8 mouse cellular contexts compared by ENCODE assay signal in the genomic region with DNA sequence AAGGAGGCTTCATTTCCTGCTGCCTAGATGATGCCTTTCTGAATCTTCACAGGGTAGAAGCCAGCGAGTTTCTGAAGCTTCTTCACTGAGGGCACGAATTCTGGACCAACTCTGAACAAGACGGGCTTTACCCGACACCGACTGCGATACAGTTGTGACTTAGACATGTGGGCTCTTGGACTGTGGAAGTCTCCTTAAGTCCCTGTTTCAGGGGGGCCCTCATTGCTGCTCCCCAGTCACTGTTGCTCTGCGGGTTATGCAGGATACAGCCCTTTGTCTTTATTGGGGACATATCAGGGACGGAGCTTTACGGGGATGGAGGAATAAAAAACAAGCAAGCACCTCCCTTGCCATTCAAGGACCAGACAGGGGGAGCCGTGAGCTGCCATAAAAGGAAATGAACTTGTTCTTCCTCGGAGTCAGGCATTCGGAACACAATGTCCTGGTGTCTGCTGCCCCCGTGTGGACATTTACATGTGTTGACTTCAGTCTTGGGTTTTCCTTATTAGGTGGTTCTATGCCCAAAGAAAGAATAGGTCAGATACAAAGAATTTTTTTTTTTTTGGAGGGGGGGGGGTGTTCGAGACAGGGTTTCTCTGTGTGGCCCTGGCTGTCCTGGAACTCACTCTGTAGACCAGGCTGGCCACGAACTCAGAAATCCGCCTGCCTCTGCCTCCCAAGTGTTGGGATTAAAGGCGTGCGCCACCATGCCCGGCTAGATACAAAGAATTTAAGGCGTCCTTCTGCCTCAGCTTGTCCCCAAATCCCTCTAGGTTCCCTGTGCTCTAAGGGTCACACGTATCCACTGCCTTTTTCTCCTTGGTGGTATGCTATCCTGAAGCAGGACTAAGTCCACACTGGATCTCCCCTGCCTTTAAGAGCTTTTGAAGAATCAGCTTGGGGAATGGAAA. TPM values are rescaled to one million over a fixed set of nuclear protein-coding genes. Genes with fewer than 3 reads are reported as not detected.
DNase-seq lines count a peak whose midpoint lies in the region; TF ChIP-seq lines count a peak whose summit lies in the region.

No protein-coding gene starts in this region.

- peak; percentile 79 for TF ChIP-seq CTCF in gastrocnemius, adult 2 months (IDR thresholded peaks at IDR 0.05)

- peaks cover 28% of the 10 kb centered on the region for H3K4me1 ChIP-seq in megakaryocyte, embryonic 14.5 days

- H3K4me3 ChIP-seq in gastrocnemius, adult 2 months, result peak overlapping the region; percentile 74
- peak overlapping the region; percentile 90 for H3K4me3 ChIP-seq in megakaryocyte, embryonic 14.5 days (replicated peaks)

- intact Hi-C loops in gastrocnemius, adult 2 months (cut with DNase I), result loop anchor here (5.0 to 10.0 kb wide), 4 partner anchors 64 to 504 kb away; a partner anchor contains a TSS

- H3K36me3 ChIP-seq in megakaryocyte, embryonic 14.5 days (replicated peaks; ENCODE audit: low read length), result no peaks in the 10 kb centered on the region

- peak overlapping the region; percentile 88 for H3K27ac ChIP-seq in gastrocnemius, adult 2 months

- DNase-seq in WW6 (ENCODE audit: low read depth, low spot score), result peak; percentile 77
- peak; percentile 76 to 86 for DNase-seq in cerebellum, postnatal 4 days (ENCODE audit: low spot score in 2 of 2)
- DNase-seq in gastrocnemius, adult 2 months, result peak; percentile 88
- peak; percentile 77 for DNase-seq in hindlimb bud, embryonic 11.5 days (ENCODE audit: extremely low spot score, low read depth, low spot score)
- peak; percentile 72 to 77 for DNase-seq in left cerebral cortex, adult 8-10 months (ENCODE audit: low spot score in 2 of 2)
- peak; percentile 90 to 94 for DNase-seq in right cerebral cortex, postnatal 10 days (ENCODE audit: low spot score in 2 of 2)
- DNase-seq in urinary bladder, postnatal 25 days (ENCODE audit: low spot score), result peak; percentile 79

- H3K9me3 ChIP-seq in megakaryocyte, embryonic 14.5 days, result no peaks in the 10 kb centered on the region

- no peaks in the 10 kb centered on the region for H3K27me3 ChIP-seq in megakaryocyte, embryonic 14.5 days (replicated peaks)

RNA-seq across cellular contexts. Expression of a gene that starts 23.2 kb away (rescaled TPM):
- 1 to 10 TPM; 1.9 to 2.7 TPM for total RNA-seq in gastrocnemius, adult 2 months (2021)
- total RNA-seq in left cerebral cortex, adult 8-10 months (2022), result 1 to 10 TPM in 3 of 4 experiments, under 1 TPM in 1; 0.48 to 3.6 (median 1.5) TPM
- polyA plus RNA-seq in megakaryocyte, embryonic 14.5 days (2012; ENCODE audit: insufficient read depth, low replicate concordance), result 13.7 TPM in 1 of 2 replicates, not detected in the other

RNA-seq across cellular contexts. Expression of a gene that starts 28.1 kb away (rescaled TPM):
- total RNA-seq in gastrocnemius, adult 2 months (2021), result 1,000 to 10,000 TPM in 1 of 2 experiments, 100 to 1,000 TPM in 1; 657 to 1,000 TPM
- total RNA-seq in left cerebral cortex, adult 8-10 months (2022), result 10 to 100 TPM; 25.7 to 28.7 (median 28.7) TPM
- polyA plus RNA-seq in megakaryocyte, embryonic 14.5 days (2012; ENCODE audit: insufficient read depth, low replicate concordance), result 0.34 and 1.0 TPM in 2 replicates

Comparison
In these comparisons a context has a peak if more than half of its experiments do, and no peak if none do; other contexts are left out.
1. Peak in every context shown above with its lines: DNase-seq, H3K4me3 ChIP-seq and H3K27ac ChIP-seq.
2. RNA of a gene that starts 28.1 kb away (total RNA-seq): 657 to 1,000 TPM in gastrocnemius, adult 2 months; 25.7 to 28.7 TPM in left cerebral cortex, adult 8-10 months; every median in the first group is over 10 times any median in the second.